Mouse (Mus musculus) layer of hippocampus, postnatal 25 days (tissue): ENCODE measurements around the gene 4933424G06Rik. TPM values are rescaled to one million over a fixed set of nuclear protein-coding genes. Genes with fewer than 3 reads are reported as not detected.

Experiments used
- DNase-seq, 2 experiments: peaks; one replicate each; pipeline ENCODE4 v3.0.0; 2022; ENCODE audit warnings: mixed read lengths in 2 of 2, low spot score in 1 of 2; ENCODE audit errors: extremely low spot score in 1 of 2
- total RNA-seq, 2 experiments: library from RNA; stranded (reverse); gene quantifications; 2 replicates each; pipeline ENCODE4 v1.2.3; 2021

Gene 4933424G06Rik
- total RNA-seq, 2 experiments from 2014 or later, result 1.6 TPM; not detected in 1

DNA sequence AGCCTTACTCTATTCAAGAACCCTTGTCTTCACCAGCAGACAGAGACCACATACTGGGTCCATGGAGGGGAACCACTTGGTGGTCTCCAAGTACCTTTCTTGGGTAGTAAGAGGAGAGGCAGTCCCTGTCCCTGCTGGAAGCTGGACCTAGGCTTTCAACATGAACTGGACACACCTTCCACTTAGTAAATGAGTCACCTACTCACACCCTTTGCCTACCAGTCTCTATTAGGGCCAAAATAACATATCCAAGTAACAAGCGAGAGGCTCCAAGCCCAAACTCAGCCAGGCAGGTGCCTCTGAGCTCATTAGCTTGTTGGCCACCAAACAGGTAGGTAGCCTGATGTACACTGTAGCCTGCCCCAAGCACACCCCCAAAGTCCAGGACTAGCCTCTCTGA lies 1.3 kb upstream of the 4933424G06Rik start:
- no peak for DNase-seq

DNA sequence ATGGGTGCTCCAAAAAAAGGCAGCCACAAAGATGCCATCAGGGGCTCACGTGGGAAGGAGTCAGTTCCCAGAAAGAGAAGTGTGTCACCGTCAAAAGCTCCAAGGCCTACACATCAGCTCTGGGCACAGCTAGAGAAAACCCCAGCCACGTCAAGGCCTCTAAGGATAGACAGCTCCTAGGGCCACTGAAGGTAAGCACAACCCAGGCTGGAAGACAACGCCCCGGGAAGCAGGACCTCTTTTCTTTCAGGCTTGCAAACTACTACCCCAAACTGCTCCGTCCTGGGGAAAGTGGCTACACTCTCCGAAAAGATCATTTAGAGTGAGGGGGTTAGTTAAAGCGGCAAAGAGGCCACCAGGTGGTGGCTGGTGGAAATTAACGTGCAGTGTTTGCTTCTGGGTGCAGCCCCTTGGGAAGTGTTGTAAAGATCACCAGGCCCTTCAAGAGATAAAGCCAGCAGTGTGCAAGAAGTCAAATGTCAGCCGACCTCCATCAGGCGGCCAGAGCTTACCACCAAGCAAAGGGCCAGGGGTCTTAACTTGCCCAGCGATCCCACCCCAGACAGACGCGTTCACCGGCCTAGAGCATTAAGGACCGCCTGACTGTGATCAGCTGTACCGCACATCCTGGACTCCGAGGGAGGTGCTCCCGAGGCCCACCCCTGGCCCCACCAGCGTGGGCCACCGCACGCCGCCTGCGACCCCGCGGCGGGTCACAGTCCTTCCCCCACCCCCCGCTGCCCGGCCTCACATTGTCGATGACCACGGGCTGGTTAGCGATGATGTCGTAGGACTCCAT lies 695 bp upstream of the 4933424G06Rik start:
- peak in 1 of 2 experiments; percentile 18 for DNase-seq

DNA sequence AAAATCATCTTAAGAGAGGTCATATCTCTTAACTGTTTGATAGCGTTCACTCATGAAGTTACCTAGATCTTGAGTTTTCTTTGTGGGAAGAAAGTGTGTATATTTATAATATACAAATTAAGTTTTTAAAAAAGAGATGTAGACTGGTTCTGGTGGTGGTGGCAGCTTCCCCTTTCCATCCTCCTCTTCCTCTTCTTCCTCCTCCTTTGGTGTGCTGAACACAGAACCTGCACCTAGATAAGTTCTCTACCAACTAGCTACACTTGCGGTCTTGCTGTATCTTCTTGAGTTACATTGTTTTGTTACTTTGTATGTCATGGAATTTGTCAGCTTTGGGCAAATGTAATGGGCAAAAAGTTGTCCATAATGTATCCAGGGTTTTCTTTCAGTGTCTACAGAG lies 1.2 kb downstream of the 4933424G06Rik start:
- DNase-seq, result no peak

DNA sequence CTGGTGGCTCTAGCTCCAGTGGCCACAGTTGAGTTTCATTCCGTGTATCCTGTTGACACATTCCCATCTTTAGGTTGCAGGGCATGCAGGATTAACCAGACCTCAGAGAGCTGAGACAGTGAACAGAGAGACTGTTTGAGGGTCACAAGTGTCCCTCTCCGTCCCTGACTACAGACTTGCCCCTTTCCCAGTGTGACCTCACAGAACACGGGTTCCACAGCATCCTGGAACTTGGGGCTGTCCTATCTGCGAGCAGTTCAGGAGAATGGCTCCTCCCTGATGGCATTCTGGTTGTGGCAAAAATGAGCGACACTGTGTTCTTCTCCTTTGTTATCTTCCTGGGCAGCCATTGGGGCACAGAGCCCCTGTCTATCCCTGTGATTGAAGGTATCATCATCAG lies 4.4 kb downstream of the 4933424G06Rik start, which contains the start of gene Actr1b:
Gene Actr1b (minus strand): TSS at position 112 of the 400 bp plus-strand sequence.
- DNase-seq, result no peak

DNA sequence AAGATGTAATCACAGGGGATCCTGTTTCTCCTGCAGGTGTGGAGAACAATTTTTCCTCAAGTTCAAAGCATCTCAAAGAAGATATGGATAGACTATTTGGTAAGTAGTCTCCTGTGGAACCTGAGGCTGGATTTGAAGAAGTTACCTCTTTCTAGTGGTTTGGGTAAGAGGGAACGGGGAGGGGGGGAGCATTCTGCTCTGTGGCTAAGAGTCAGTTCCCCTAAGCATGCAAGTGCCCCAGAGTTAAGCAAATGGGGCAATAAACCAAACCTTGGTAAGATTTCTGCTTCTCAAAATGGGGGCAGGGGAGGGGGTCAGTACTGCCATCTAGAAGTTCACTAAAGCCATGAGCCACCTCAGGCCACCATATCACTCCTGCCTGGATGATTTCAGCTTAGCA lies 8.8 kb downstream of the 4933424G06Rik start:
- DNase-seq, result no peak

DNA sequence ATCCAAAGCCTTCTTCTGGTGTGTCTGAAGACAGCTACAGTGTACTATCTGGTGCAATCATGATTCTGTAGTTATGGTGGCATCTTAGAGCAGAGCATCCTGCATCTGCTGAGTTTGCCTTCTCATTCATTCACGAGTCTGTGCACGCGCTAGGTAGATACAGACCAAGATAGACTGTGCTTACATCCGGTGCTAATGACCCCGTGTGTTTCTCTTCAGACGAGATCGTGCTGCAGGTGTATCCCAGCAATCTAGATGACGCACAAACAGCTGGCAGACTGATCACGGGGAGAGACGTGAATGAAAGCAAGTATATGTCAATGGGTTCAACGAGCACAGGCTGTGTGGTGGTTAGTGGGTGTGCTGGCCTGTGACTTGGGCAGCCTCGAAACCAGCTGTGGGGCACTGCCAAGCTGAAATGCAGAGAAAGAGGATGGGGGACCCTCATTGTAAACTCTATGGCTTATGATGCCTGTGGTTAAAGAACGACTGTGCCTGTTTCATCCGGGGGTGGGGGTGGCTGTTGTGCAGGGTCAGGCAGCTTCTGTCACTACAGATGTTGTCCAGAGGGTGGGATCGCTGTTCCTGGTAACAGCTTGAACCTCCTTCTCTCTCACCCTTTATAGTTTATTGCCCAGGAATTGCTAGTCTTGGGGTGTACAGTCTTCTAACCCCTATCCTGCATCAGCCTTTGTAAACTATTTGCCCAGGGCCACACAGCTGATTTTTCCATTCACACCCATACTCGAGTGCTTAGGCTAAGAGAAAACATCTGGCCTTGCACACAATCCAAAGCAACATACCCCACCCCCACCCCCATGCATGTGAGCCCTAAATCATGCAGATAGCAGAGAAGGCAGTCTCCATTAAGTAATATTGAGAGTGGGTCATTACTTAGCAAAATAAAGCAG lies 13.5 kb downstream of the 4933424G06Rik start:
- DNase-seq, result no peak

DNA sequence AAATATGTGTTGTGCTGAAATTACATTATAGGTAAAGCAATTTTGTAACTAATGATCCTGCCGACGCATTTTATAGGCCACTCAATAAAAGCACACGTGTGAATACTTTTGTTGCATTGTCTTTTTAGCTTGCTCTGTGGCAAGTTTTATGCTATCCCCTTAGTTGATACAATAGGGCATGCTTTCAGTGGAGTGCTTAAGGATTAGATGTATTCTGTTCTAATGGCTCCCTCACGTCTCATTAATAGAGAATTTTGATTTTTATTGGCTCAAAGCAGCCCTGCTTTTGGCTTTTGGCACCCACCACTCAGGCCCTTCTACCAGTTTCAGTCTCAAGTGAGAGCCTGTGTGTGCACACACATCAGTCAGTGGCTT lies 14.1 kb downstream of the 4933424G06Rik start:
- no peak for DNase-seq

DNA sequence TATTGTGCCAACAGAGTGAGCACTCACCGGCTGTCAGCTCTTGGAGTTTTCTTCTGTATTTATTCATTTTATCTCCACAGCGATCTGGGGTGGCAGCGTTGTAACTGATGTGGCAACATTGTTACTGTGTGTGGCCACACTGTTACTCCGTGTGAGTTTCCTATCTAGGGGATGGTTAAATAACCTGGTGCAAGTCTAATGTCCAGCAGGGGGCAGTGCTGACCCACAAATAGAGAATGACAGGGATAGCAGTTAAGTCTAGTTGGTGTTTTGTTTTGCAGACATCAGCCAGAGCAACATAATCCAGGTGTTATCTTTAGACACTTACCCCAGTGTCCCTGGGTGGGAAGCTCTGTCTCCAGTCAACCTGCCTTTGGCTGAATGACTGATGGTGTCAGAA lies 27.4 kb downstream of the 4933424G06Rik start:
- peak; percentile 74 to 95 for DNase-seq

DNA sequence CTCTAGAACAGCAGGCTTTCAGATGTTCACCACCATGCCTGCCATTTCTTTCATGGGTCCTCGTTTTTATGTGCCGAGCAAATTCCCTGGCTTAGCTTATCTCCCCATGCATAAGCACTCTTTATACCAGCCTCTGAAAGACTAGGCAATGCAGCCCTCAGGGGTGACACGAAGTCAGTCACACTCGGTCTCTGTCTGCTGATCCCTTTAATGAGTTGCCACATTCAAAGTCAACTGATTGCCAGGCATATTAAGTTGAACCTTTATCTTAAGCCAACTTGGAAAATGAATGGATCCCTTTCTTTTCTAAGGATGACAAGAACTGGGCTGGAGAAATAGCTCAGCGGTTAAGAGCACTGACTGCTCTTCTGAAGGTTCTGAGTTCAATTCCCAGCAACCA lies 29.3 kb downstream of the 4933424G06Rik start:
- DNase-seq, result no peak

DNA sequence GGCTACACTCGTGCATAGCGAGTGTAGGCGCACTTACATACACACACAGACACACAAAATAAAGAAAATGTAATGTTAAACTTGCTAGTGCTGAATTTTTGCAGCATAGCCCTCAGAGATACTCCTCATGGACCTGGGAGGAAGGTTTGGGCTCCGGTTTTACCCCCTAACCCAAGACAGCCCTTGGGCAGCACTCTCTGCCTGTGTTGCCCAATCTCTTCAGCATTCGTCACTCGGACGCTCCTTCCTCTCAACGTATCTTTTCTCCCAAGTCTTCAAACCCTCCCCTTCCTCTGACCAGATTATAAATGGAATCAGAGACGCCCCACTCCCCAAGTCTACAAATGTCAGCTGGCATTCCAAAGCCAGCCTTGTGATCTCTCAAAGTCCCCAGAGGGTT lies 33.1 kb downstream of the 4933424G06Rik start:
- DNase-seq, result no peak

DNA sequence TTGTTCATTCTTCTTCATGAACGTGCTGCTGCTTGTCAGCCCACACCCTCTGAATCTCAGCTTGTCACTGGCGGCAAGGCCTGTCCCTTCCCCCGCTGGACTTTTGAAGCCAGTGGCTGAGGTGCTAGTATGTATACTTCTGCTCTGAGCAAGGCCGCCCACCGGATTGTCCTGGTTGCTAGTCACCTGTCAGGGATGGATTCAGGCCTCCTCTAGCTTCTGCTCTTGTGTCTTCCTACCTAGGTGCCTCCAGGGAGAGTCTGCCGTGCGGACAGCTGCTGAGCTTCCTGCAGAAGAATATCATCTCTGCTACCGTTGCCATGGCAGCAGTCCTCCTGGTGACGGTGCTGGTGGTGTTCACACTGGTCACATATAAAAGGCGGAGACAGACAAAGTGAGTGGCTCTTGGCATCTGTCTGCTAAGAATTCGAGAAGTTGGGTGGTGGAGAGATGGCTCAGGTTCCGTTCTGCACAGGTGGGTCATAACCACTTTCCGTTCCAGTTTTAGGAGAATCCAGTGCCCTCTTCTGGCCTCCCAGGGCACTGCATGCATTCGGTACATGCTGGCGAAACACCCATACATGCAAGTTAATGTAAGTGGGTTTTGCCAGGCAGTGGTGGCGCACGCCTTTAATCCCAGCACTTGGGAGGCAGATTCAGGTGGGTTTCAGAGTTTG lies 34.5 kb downstream of the 4933424G06Rik start:
- peak; percentile 72 to 78 for DNase-seq

DNA sequence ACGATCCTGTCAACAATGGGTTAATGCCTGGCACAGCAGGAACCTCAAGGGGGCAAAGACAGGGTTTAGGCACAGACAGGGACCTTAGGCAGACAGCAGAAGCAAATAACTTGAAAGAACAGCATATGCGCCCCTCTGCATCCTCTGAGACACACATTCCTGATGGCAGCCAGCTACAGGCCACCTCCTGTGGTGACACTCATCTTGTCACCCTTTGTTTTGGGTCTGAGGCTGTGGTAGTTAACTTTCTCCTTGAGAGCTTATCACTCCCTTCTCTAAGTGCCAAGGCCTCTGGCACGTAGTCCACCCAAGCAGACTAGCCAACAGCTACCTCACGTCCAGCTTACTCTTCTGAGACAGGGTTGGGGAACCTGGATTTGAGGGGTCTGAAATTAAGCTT lies 35.7 kb downstream of the 4933424G06Rik start:
- DNase-seq, result no peak

DNA sequence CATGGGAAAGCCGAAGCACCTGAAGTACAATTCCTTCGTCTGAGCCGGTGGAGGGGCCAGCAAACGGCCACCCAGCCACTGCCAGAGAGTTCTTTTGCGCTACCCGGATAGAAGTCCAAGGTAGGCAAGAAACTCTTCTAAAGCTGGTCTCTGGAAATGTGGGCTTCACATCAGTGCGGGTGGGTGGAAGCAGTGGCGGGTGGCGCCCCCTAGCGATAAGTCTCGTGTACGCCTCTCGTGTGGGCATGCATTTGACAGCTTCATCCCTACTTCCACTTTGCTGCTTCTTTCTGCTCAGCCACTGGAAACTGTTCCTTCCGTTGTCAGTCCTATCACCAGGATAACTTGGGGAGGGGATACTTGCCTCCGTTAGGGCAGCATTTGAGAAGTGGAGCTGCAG lies 36.5 kb downstream of the 4933424G06Rik start:
- DNase-seq, result peak in 1 of 2 experiments; percentile 25

DNA sequence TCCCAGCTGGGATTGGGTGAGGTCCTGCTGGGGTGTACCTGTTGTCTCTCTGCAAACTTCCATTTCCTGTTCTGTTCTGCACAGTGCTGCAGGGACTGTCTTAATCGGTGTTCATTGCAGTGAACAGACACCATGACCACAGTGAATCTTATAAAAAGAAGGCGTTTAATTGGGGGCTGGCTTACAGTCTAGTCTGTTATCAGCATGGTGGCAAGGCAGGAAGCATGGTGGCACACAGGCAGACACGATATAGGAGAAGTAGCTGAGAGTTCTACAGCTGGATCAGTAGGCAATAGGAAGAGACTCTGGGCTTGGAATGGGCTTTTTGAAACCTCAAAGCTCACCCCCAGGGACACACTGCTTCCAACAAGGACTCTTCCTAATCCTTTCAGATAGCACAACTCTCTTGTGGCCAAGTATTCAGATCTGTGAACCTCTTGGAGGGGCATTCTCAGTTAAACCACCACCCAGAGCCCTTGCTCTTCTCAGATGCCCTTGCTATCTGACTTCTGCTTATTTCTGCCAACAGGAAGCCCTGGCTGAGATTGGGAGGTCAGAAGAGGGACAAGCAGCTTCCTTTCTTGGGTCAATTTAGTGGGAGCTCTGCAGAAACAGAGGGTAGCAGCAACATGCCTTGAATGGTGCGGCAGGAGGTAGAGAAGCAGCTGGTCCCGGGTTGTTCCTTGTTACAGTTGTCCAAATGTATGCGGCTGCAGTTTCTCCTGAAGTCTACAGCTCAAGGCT lies 44.2 kb downstream of the 4933424G06Rik start:
- DNase-seq, result no peak

DNA sequence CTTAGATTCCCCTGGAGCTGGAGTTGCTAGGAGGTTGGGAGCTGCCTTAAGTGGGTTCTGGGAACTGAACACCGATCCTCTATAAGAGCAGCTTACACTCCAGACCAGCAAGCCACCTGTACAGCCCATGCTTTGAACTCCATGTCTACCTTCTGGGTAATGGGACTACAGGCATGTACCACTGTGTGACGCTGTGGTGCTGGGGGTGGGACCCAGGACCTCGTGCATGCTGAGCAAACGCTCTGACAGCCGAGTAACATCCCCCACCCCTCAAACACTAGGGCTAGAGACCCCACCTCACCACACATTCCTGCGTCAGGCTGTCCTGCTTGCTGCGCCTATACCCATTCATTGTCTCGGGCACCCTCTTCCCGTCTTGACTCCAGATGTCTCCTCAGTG lies 48.6 kb downstream of the 4933424G06Rik start:
- no peak for DNase-seq

DNA sequence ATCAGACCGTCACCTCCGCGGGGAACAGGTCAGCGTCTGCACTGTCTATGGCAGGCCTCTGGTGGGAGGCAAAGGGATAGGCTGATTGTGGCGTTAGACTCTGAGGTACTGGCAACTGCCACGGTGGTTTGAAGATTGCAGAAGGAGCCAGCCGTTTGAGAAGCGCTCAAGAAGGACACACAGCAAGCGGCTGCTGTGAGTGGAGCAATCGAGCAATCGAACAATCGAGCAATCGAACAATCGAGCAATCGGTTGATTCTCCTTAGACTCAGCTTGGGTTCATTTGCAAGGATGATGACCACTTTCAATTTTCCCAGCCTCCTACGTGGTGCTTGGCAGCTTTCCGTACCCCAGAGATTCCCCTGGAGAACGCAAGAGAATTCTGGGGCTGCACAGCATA lies 49.1 kb downstream of the 4933424G06Rik start:
- no peak for DNase-seq

DNA sequence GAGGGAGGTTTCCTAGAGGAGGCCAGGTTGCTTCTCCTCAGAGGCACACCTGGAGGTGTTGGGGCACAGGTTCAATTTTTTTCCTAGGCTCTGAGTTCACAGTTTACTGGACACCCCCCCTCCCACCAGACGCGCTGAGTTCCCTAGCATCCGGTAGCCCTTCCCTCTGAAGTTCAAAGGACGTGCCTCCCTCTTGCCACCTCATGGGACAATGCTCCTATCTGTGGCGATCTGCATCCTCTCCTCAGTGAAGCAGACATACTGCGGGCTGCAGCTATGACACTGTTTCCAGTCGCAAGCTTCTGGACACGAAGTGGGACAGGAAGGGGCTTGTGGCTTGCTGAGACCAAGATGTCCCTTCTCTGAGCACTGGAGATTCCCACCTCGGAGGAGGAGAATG lies 50.5 kb downstream of the 4933424G06Rik start:
- no peak for DNase-seq

DNA sequence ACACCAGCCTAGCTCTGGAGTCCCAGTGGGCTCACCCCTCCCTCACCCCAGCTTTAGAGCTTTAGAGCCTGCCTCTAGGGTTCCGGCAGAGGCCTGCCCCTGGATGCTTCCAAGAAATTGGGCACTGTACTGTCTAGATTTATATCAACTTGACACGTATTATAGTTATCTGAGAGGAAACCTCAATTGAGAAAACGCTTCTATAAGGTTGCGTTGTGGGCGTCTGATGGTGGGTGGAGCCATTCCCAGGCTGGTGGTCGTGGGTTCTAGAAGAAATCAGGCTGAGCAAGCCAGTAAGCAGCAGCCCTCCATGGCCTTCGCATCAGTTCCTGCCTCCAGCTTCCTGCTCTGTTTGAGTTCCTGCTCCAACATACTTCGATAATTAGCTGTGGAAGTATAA lies 51.1 kb downstream of the 4933424G06Rik start:
- DNase-seq, result no peak

DNA sequence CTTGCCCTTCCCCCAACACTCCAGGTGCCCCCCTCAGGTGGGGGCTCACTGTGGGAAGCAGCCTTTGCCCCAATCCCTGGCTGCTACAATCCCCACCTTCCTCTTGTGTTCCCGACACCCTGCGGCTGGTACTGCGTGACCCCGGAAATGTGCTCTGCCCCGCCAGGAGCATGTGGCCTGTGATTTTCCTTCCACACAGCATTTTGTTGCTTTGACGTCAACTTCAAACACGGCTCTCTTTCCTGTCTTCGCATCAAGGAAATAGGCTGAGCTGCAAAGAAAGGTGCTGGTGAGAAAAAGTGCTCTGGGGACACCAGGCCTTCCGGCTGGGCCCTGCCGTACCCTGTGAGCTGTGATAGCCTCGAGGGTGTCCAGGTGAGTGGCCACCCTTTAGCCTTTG lies 51.6 kb downstream of the 4933424G06Rik start, which contains the start of gene Zap70:
Gene Zap70 (plus strand): TSS at position 231 of the 400 bp plus-strand sequence.
- DNase-seq, result no peak
